Mouse (Mus musculus) spleen, postnatal 14 days (tissue): ENCODE data around the gene Cmtm3.
"Not testable (repeated sequence)": the region's sequence is repeated elsewhere in the genome, so short reads cannot be mapped to it uniquely, and the experiment has no call there.

Experiments used
- DNase-seq, 2 experiments: peaks; one replicate each; pipeline ENCODE4 v3.0.0; 2021 to 2022; ENCODE audit warnings: low spot score in 2 of 2

Gene Cmtm3

DNA sequence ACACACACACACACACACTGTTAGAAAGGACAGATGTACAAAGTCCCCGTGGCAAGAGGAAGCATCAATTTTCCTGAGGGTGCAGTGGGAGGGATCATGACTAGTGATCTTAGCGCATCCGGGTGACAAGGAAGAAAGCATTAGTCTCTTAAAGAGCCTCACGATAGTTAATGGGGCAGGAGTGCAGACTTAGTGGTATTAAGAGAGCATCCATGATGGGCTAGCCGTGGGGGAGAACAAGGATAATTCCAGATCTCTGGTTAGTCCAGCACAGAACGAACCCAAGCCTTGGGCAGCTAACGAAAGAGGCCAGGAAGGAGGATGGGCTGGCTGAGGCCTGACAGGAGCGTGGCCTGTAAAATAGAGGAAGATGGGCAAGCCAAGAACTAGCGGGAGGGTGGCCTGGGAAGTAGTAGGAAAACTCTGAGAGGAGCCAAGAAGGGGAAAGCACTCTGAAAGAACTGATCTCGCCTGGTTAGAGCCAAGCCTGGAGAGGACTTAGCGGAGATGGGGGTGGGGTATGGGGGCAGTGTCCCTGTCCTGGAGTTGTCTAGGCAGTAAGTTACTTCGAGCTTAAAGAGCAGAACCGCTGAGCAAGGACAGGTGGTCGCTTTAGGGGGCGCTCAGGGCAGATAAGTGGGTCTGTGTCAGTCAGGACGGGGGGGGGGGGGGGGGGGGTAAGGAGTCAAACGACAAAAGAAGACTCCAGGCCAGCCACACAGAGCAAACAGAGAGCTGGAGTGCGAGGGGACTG is at the start of gene Cmtm3:
Gene Cmtm3 (plus strand): TSS at position 182 of the 754 bp plus-strand sequence.
- DNase-seq = no peak

DNA sequence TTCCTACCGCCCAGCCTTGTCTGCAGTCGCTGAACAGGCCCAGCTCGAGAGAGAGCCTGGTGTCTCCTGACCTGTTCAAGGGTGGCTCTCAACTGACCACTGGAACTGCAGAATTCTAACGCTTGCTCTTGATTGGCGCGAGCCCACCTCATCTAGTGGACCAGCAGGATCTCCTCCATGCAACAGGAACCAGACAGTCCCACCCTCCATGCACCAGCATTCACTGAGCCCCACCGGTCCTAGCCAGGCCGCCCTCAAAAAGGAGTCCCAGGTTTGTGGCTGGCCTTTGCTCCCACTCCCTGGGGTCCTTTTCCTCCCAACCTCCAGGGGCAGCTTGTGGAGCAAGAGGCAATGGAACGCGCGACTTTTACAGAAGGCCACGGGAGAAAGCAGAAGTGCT is 46.1 kb upstream of the Cmtm3 start, which contains the start of gene Cmtm2a:
Gene Cmtm2a (minus strand): TSS at position 101 of the 400 bp plus-strand sequence.
- DNase-seq = not testable (repeated sequence)

DNA sequence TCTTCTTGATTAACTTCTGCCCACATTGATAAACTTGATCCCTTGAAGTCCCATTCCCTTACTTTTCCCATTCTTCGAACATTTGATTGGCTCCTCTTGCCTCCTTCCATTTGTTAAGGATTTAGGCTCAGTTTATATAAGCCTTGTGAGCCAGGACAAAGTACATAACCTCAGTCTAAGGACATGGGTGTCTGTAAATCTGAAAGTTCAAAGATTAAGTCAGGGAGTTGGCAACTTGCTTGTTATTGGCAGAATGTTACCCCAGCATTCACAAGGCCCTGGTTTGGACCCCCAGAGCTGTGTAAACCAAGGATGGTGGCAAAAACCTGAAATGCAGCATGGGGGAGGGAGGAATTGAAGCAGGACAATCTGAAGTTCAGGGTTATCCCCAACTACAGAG is 44.8 kb upstream of the Cmtm3 start:
- no peak for DNase-seq

DNA sequence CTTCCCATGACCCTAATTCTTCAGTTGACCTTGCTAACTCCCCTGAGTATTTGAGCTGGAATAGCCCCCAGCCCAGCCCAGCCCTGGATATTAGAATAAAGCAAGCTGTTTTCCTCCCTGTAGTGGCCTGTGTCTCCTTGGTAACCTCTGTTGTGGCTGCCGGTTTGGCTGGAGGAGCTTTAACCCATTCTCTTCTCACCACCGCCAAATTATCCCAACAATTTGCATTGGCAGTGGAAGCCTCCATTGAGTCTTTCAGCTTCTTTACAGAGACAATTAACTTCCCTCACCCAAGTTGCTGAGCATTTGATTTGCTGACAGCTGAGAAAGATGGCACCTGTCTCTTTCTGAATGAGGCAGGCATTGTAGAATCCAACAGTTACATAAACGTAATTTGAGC is 37.6 kb upstream of the Cmtm3 start:
- not testable (repeated sequence) for DNase-seq

DNA sequence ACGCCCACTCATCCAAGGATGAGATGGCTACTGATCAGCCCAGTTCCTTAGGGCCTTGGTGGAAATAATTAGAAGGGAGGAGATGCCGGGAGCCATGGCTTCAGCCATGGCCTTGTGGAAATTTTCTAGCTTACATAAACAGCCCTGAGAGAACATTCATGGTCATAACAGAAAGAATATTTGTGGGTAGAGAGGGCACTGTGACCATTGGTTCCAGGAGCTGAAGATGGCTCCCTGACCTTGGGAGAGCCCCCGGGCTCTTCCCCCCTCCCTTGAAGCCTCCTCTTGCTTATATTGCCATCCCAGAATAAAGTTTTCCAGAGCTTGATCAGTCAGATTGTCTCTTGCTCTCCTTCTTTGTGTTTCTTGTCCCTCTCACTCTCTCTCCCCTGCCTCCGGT is 36.7 kb upstream of the Cmtm3 start:
- not testable (repeated sequence) for DNase-seq

DNA sequence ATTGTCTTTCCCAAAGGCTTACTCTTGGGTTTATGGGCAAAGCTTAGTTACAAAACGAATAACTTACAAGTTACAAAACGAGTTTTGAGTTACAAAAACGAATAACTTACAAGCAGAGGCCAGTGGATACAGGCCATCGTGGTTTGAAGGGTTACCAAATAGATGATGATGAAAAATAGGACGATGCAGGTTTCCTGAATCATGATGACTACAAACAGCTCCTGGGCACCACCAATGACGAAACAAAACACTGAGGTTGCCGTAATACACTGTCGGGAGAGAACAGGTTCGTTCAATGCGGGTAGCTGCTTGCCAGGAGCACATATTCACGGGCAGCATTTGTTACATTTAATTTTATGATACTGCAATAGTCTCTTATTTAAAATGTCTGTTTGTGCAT is 34.2 kb upstream of the Cmtm3 start:
- DNase-seq = no peak

DNA sequence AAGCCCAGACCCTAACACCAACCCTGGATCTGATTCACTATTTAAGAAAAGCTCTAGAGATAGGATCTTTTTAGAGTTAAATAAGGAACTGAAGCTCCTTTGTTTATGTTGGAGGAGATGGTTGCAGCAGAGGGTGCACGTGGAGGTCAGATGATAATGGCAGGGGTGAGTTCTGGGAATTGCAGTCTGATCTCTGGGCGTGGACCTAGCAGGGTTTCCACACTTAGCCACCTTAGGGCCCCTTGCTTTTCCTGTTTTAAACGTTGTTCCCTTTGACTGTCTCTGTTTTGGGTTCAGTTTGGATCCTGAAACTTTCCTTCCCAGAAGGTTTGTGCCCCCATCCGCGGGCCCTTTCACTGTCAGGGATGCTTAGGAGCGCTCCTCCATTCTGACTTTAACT is 30.9 kb upstream of the Cmtm3 start:
- DNase-seq = not testable (repeated sequence)

DNA sequence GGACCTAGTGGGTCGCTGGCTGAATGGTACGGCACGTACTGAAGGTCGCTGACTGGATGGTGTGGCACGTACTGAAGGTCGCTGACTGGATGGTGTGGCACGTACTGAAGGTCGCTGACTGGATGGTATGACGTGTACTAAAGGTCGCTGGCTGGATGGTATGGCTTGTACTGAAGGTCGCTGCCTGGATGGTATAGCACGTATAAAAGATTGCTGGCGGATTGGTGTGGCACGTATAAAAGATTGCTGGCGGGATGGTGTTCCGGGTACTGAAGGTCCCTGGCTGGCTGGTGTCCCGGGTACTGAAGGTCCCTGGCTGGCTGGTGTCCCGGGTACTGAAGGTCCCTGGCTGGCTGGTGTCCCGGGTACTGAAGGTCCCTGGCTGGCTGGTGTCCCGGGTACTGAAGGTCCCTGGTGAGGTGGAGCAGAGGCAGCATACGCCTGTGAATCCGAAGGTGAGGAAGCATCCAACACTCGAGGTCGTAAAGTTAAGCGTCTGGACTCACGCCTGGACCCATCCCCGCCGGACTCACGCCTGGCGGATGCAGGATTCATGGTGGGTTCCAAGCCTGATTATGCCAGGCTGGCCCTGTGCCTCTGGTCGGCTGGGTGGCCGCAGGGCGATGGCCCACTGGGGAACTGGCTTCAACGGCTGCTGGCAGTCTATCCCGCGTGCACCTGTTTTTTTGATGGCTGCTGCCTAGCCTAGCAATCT is 29.6 kb upstream of the Cmtm3 start, which contains the start of the genes Gm45711 and Cmtm1:
Gene Gm45711 (minus strand): TSS at position 641 of the 715 bp plus-strand sequence.
Gene Cmtm1 (minus strand): TSS at position 705 of the 715 bp plus-strand sequence.
- not testable (repeated sequence) for DNase-seq

DNA sequence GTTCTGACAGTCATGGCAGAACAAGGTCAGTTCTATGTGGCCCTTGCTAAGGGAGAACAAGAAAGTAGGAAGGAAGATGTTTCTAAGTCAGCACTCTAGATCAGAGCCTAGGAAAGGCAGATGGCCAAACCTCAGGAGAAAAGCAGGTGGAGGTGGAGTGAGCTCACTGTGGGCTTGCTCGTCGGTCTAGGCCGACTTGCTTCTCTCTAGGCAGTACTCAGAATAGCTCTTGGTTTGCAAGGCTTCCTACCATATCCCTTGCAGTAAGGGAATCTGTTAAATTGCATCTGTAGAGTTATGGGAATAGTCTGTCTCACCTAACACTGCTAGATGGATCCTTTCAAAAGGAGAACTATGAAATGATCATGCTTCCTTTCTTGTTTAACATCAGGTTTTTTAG is 27.2 kb upstream of the Cmtm3 start:
- not testable (repeated sequence) for DNase-seq

DNA sequence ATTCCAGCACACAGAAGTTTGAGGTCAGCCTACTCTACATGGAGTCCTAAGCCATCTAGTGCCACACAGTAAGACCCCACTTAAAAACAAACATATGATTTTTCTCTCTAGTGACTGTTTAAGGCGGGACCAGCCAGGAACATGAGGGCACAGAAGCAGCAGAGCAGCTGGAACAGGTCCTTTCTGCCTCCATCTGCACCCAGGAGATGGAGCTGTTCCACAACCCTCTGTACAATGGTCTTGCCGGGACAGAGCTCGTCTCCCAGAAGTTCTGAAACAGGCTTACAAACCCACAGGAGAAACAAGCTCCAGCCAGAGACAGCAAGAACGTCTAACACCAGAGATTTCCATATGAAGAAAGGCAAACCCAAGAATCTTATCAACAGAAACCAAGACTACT is 25.9 kb upstream of the Cmtm3 start:
- DNase-seq = no peak

DNA sequence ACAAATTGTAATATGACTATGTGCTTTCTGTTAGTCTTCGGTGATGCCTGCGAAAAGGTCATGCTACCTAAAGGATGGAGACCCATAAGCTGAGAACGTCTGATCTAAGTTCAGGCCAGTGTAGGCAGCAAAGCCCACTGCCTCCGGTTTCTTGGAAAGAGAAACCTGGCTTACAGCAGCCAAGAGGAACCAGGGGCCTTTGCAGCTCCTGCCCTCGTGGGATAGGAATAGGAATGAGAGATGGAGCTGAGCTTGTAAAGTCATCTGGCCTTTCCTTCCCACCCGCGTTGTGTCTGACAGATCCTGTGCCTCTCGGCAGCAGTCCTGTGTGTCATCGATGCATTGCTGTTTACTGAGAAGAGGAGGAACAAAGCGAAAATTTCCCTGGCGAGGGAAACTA is 17.9 kb upstream of the Cmtm3 start, which contains the start of gene Gm11020:
Gene Gm11020 (plus strand): TSS at position 301 of the 400 bp plus-strand sequence.
- not testable (repeated sequence) for DNase-seq

DNA sequence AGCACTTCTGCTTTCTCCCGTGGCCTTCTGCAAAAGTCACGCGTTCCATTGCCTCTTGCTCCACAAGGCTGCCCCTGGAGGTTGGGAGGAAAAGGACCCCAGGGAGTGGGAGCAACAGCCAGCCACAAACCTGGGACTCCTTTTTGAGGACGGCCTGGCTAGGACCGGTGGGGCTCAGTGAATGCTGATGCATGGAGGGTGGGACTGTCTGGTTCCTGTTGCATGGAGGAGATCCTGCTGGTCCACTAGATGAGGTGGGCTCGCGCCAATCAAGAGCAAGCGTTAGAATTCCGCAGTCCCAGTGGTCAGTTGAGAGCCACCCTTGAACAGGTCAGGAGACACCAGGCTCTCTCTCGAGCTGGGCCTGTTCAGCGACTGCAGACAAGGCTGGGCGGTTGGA is 17.3 kb upstream of the Cmtm3 start, which contains the start of gene Cmtm2b:
Gene Cmtm2b (plus strand): TSS at position 301 of the 400 bp plus-strand sequence.
- not testable (repeated sequence) for DNase-seq

DNA sequence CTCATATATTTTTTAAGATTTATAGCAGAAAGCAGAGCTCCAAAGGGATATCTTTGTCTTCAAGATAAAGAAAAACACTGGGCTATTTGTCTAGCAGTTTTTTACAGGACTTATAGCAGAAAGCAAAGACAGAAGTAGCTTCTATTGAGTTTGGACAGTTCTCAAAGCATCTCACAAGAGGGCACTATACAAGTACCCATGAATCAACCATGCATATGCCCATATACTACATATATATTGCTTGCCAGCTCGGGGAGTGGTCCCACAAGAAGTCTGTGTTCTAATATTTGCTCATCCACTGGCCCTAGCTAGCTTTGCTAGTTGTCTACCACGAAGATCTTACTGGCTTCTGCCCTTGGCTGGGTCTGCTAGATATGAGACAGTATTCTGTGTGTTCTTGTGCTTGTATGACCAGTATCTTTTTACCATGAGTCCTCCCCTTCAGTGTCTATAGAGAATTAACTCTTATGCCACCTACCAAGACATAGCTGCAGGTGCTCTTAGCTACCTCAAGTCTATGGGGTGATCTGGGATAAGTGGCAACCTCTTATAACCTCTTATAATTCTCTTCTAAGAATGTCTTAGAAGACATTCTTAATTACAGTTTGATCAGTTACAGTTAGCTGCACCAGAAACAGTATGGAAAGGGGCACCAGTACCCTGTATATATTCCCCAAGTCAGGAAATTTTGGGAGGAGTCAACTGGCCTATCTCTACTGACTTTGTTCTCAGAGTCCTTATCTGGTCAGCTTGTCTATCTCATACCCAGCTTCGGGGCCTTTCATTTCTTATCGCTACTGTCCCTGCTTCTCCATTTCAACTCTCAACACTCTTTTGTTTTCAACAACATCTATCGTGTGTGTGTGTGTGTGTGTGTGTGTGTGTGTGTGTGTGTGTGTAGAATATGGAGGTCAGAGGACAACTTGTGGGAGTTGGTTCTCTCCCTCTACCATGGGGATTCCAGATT is 6.3 kb upstream of the Cmtm3 start:
- DNase-seq = no peak

DNA sequence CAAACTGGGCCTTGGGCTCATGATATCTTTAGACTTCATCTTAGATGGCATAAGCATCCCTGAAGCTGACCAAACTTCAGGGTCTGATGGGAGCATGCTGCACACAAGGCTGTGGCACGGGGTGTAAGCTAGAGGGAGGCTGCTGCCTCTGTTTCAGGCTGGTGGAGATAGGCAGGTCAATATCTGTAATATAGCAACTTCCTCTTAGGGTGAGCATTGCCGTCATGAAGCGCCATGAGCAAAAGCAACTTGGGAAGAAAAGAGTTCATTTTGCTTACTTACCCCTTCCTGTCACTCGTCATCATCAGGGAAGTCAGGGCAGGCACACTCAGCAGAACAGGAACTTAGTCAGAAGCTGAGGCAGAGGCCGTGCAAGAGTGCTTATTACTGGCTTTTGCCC is 5.4 kb upstream of the Cmtm3 start:
- no peak for DNase-seq

DNA sequence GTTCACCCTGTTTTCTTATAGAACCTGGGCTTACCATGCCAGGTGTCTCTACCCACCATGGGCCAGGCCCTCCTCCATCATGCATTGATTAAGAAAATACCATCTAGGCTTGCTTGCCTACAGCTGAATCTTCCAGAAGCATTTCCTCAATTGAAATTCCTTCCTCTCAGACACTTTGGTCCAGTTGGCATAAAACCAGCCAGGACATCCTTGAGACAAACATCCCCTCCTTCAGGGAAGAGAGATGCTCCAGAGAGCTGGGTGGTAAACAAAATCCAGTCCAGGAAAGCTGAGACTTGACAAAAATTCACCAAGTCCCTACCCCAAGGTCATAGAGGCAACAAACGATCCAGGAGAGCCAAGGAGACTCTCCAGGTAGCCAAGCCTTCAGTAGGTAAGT is 5.0 kb upstream of the Cmtm3 start:
- no peak for DNase-seq

DNA sequence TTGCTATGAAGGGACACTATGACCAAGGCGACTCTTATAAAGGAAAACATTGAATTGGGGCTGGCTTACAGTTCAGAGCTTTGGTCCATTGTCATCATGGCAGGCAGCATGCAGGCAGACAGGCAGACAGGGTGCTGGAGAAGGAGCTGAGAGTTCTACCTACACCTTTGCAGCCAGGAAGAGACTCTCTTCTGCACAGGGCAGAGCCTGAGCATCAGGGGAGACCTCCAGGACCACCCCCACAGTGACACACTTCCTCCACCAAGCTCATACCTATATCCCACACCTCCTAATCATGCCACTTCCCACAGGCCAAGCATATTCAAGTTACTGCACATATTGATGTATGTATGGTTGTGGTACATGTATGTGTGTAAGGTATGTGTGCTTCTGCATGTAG is 2.4 kb upstream of the Cmtm3 start:
- DNase-seq = no peak

DNA sequence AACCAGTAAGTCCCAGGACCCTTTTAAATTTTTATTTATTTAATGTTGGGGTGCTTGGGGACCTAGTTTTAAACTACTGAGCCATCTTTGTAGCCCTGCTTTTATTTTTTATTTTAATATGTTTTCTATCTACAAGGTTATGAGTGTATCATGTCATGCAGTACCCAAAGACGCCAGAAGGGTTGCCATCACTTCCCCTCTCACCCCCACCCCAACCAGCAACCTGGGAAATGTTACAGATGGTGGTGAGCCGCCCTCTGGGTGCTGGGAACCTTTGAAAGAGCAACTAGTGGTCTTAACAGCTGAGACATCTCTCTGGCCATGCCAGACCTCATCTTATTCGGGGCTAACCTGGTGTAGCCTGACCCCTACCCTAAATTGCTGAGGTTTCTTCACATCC is 1.3 kb upstream of the Cmtm3 start:
- no peak for DNase-seq

DNA sequence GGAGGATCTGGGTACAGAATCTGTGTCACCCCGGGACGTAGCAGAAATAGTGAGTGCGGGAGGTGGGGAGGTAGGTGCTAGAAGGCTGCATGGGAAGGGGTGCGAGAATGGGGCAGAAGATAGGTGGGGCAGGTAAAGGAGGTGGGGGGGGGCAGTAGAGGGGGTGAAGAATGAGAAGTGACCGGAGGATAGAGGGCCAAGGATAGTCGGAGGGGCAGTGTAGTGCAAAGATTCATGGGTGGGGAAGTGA is 698 bp downstream of the Cmtm3 start:
- DNase-seq = no peak

DNA sequence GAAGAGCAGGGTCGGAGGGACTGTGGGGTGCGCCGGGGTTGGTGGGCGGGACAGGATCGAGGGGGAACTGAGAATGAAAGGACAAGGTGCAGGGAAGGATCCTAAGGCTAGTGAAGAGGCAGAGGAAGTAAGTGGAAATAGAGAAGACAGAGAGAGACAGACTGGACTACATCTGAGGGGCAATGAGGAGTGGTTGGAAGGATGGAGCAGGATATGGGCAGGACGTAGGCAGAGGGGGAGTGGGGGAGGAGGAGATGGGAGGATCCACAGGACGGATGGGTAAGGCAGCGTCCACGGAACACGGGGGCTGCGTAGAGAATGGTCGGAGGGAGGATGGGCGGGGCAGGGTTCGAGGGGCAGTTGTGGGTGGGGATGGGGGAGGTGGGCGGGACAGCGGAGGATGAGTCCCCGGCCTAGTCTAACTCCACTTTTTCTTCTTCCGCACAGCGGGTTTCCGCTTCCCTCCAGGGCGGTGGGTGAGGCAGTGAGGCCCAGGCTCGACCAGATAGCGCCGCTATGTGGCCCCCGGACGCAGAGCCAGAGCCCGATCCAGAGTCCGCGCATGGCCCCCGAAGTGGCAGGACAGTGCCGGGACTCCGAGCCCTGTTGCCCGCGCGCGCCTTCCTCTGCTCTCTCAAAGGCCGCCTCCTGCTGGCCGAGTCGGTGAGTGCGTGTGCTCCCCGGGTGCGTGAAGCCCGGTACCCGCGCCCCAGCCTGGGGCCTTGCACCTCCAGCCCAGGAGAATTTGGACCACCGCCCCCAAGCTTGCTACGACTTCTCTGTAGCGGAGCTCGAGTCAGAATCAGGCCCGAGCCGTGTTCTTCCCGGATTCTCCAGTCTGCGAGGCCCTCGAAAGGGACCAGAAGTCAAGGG is 1.3 kb downstream of the Cmtm3 start:
- DNase-seq = peak; percentile 45 to 70

DNA sequence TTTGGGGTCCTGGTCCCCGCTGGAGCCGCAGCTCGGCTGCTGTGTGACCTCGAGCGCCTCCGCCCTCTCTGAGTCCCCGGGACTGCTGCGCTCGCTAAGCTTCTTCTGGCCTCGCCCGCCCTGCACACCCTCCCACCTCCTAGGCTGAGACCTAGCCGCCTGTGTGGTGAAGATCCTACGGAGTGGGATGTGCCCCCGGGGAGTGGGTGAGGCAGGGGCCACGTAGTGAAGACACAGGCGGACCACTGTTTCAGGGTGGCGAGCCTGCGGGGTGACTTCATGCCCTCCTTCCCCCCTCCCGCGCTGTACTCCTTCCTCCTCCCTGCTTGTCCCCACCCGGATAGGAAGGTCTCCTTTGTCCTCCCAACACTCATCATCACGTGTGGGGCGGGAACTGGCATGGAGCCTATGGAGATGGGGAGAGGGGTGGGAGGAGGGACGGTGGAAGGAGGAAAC is 1.9 kb downstream of the Cmtm3 start:
- DNase-seq = peak in 1 of 2 experiments; percentile 4

DNA sequence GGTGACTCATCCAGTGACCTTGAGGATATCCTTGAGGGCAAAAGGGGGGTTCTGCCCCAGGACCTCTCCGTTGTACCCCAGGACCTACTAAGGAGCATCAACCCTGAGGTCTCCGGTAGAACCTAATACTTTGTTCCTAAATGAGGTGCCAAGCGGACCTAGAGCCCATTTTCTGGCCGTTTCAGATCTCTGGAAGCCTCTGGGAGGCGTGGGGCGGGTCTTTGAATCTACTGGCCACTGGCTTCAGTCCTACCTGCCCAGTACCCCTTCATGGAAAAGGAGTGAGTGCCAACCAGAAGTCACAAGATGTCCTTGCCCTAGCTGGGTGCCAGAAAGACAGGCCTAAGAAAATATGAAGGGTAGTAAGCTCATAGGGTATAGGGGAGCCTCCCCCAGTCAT is 2.5 kb downstream of the Cmtm3 start:
- DNase-seq = no peak
